Mouse (Mus musculus) limb, embryonic 14.5 days (tissue): ENCODE results near the gene Slc39a11. TPM values are rescaled to one million over a fixed set of nuclear protein-coding genes. Genes with fewer than 3 reads are reported as not detected.

ENCODE experiments used
- ATAC-seq: fragments of 200-750 bp; cut with Nextera tagmentation; 2 replicates; pipeline ENCODE4 v1.8.0; 2017; ENCODE audit warnings: low read depth, moderate number of reproducible peaks, moderate TSS enrichment; ENCODE audit not compliant: low FRiP score
- DNase-seq: peaks from one replicate; pipeline ENCODE4 v3.0.0-alpha.2; 2015; ENCODE audit warnings: low spot score
- H3K27ac ChIP-seq: fragments of 300-500 bp; sonication (generic); replicated peaks from 2 replicates; pipeline ENCODE4 v1.5.1; 2014; ENCODE audit warnings: low read depth, mild to moderate bottlenecking, low read length, moderate library complexity, mixed read lengths
- H3K27me3 ChIP-seq: fragments of 300-500 bp; sonication (generic); 2 replicates; pipeline ENCODE4 v1.6.1; 2014; ENCODE audit warnings: low read length, mixed read lengths; ENCODE audit not compliant: control insufficient read depth, insufficient read depth
- H3K36me3 ChIP-seq: fragments of 300-500 bp; sonication (generic); 2 replicates; pipeline ENCODE4 v1.6.1; 2014; ENCODE audit warnings: mild to moderate bottlenecking, low read length, moderate library complexity, mixed read lengths; ENCODE audit not compliant: control insufficient read depth, insufficient read depth
- H3K4me1 ChIP-seq: fragments of 300-500 bp; sonication (generic); 2 replicates; pipeline ENCODE4 v1.6.1; 2014; ENCODE audit warnings: antibody characterized with exemption, low read length, mixed read lengths; ENCODE audit not compliant: control insufficient read depth, insufficient read depth
- H3K4me2 ChIP-seq: fragments of 300-500 bp; sonication (generic); replicated peaks from 2 replicates; pipeline ENCODE4 v1.6.1; 2014; ENCODE audit warnings: low read depth, mild to moderate bottlenecking, low read length, moderate library complexity; ENCODE audit not compliant: severe bottlenecking
- H3K4me3 ChIP-seq: fragments of 300-500 bp; sonication (generic); replicated peaks from 2 replicates; pipeline ENCODE4 v1.5.1; 2014; ENCODE audit warnings: low read length
- H3K9ac ChIP-seq: fragments of 300-500 bp; sonication (generic); 2 replicates; pipeline ENCODE4 v1.6.1; 2014; ENCODE audit warnings: mild to moderate bottlenecking, low read depth, low read length, moderate library complexity; ENCODE audit not compliant: severe bottlenecking
- H3K9me3 ChIP-seq: fragments of 300-500 bp; sonication (generic); 2 replicates; pipeline ENCODE4 v1.6.1; 2016; ENCODE audit warnings: low read length; ENCODE audit not compliant: control insufficient read depth
- POLR2A ChIP-seq: fragments of 200-500 bp; IDR thresholded peaks from 2 replicates; pipeline ENCODE4 v1.8.0; 2012; ENCODE audit warnings: inconsistent platforms, mild to moderate bottlenecking, moderate library complexity, borderline replicate concordance; ENCODE audit not compliant: insufficient read depth, insufficient read length; ENCODE audit errors: extremely low read depth
- WGBS: fragments of 180-500 bp; shearing (Covaris S2); extraction: QIAGEN DNeasy Blood & Tissue Kit; methylation state at CpG from one replicate; pipeline ENCODE4 v1.1.7; 2014; 5-methylcytosine and 5-hydroxymethylcytosine counted together
- polyA plus RNA-seq, 2 experiments: library from polyadenylated mRNA; depleted of rRNA in 1 of 2; stranded (reverse) in 1 of 2; unstranded in 1 of 2; fragments of >200 nt; fragmentation: Nextera tagmentation in 1 of 2; extraction: Ambion mirVana in 1 of 2; gene quantifications; 2 replicates each; pipeline versions ENCODE4 v1.2.1 to v1.2.3; 2012 to 2014

Slc39a11 gene
- polyA plus RNA-seq, 2 experiments = 17.2 to 24.5 TPM

- TF ChIP-seq POLR2A = no peak
- Histone ChIP-seq H3K4me2 (0 out of 2 replicates have a peak overlapping the region, but pooled peaks have one; percentile 15), H3K4me3 (no peak overlapping the region), H3K36me3 (no peaks in the 10 kb centered on the region), H3K9ac (no peak overlapping the region), H3K27me3 (no peaks in the 10 kb centered on the region), H3K27ac (no peak overlapping the region), H3K4me1 (no peaks in the 10 kb centered on the region), H3K9me3 (no peaks in the 10 kb centered on the region)
- peak; percentile 59 for DNase-seq
- ATAC-seq = peak; percentile 44; the same call in 1 of the 2 replicates
- WGBS = 49% methylated on average over 15 of the region's 15 CpGs
These were observed 110.2 kb downstream of the Slc39a11 start for GRCm38 (mm10) chr11:113539502-113540209.

- Histone ChIP-seq H3K4me1 (no peaks in the 10 kb centered on the region), H3K9me3 (no peaks in the 10 kb centered on the region), H3K9ac (no peak overlapping the region), H3K27ac (no peak overlapping the region), H3K4me3 (no peak overlapping the region), H3K4me2 (no peak overlapping the region), H3K27me3 (no peaks in the 10 kb centered on the region), H3K36me3 (no peaks in the 10 kb centered on the region)
- TF ChIP-seq POLR2A = no peak
- DNase-seq (no peak), ATAC-seq (no peak)
- 60% methylated on average over 6 of the region's 6 CpGs for WGBS
These were observed 110.8 kb downstream of the Slc39a11 start for GRCm38 (mm10) chr11:113539079-113539478.

DNA sequence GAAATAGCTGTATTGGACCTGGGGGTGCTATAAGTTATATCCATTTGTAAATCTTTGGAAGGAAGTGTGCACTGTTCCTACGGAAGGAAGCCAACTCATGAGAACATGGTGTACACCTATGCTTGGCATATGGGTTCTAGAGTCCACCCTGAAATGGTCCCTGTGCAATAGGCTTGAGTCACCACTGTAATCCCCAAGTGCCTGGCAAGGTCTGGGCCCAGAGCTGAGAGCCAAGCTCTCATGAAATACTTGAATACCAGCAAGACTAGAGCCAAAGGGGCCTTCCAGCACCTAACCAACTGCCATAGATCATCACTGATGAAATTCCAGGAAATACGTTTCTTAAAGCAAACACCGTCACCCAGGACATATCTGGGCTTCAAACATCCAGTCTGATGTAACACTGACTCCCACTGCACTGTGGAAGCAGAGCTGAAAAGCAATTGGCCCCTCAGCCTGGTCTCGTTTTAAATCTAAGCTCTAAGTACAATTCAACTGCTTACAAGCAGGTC lies 111.4 kb downstream of the Slc39a11 start:
- no peak overlapping the region for H3K9ac ChIP-seq
- 0 out of 2 replicates have a peak, but pooled peaks cover 3% of the 10 kb centered on the region for H3K4me1 ChIP-seq
- no peak overlapping the region for H3K27ac ChIP-seq
- no peaks in the 10 kb centered on the region for H3K27me3 ChIP-seq
- no peak overlapping the region for H3K4me3 ChIP-seq
- WGBS = 90% methylated on average over 4 of the region's 4 CpGs
- DNase-seq (no peak), ATAC-seq (no peak)
- H3K9me3 ChIP-seq = no peaks in the 10 kb centered on the region
- no peak for TF ChIP-seq POLR2A
- H3K36me3 ChIP-seq = no peaks in the 10 kb centered on the region
- H3K4me2 ChIP-seq = no peak overlapping the region

DNA sequence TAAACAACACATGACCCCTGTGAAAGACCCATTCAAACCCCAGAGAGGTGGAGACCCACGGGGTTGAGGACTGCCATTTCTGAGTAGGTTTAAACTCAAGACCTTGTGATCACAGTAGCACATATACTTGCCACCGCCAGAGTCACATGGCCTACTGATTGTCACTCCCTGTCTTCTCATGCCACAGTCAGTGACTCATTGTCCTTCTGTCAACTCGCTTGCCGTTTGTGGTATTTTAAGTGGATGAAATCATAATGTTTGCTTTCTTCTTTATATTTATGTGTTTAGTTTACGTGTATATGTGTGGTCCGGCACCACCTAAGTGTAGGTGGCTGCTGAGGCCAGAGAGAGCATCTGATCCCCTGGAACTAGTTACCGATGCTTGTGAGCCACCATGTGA lies 112.2 kb downstream of the Slc39a11 start:
- Histone ChIP-seq H3K36me3 (no peaks in the 10 kb centered on the region), H3K4me2 (no peak overlapping the region), H3K9me3 (no peaks in the 10 kb centered on the region), H3K27me3 (no peaks in the 10 kb centered on the region), H3K4me1 (0 out of 2 replicates have a peak, but pooled peaks cover 3% of the 10 kb centered on the region), H3K27ac (no peak overlapping the region), H3K4me3 (no peak overlapping the region), H3K9ac (no peak overlapping the region)
- ATAC-seq = no peak
- WGBS = 89% methylated on average over 7 of the region's 7 CpGs
- no peak for DNase-seq
- TF ChIP-seq POLR2A = no peak

GRCm38 (mm10) chr11:113537199-113537586 lies 112.7 kb downstream of the Slc39a11 start:
- DNase-seq (no peak), ATAC-seq (no peak)
- Histone ChIP-seq H3K4me1 (0 out of 2 replicates have a peak, but pooled peaks cover 3% of the 10 kb centered on the region), H3K9me3 (no peaks in the 10 kb centered on the region), H3K27me3 (no peaks in the 10 kb centered on the region), H3K4me3 (no peak overlapping the region), H3K36me3 (no peaks in the 10 kb centered on the region), H3K27ac (no peak overlapping the region), H3K9ac (no peak overlapping the region), H3K4me2 (no peak overlapping the region)
- 83% methylated on average over 8 of the region's 8 CpGs for WGBS
- no peak for TF ChIP-seq POLR2A
